Mouse (Mus musculus) adrenal gland, postnatal 10 days (tissue): ENCODE results near the gene Zswim4. TPM values are rescaled to one million over a fixed set of nuclear protein-coding genes. Genes with fewer than 3 reads are reported as not detected.

Experiments used
- DNase-seq: peaks from one replicate; pipeline ENCODE4 v3.0.0; 2021; ENCODE audit warnings: mixed read lengths
- long read RNA-seq, 2 experiments: library from polyadenylated mRNA; stranded (forward); transcript quantifications; one replicate each; pipeline ENCODE4 v2.0.0; 2021
- total RNA-seq, 2 experiments: library from RNA; stranded (reverse); gene quantifications; 2 replicates each; pipeline ENCODE4 v1.2.3; 2021

The Zswim4 gene
- 10 to 100 TPM; 22.7 to 26.3 TPM for total RNA-seq
- long read RNA-seq, experiment 1, partial matches to known transcripts: 13 of 14 reads
- long read RNA-seq, experiment 1, other reads (novel, unspliced or antisense): 1 of 14 reads
- long read RNA-seq, experiment 2, partial matches to known transcripts: 1 of 5 reads
- long read RNA-seq, experiment 2, other reads (novel, unspliced or antisense): 4 of 5 reads

DNA sequence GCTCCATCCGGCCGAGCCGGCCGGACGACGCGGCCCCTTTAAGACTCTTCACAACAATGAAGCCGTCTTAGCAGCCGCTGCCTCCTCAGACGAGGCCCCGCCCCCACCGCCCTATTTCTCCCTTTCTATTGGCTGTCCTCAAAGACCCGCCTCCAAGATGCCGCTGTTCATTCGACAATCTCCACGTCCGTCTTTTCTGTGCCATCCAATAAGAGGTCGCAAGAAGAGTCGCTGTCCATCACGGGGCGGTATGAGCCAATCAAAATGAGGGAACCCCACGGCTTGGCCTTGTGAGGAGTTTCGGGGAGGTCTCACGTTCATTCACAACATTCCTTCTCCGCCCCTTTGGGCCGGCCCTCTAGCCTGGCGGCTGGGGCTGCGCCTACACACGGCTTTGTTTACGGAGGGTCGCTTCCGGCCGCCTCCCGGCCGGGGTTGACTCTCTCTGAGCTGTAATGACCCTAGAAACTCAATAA, at the start of gene Zswim4:
Gene Zswim4, minus strand, starts transcription at position 58 of the 476 bp plus-strand sequence.
- peak; percentile 97 for DNase-seq

DNA sequence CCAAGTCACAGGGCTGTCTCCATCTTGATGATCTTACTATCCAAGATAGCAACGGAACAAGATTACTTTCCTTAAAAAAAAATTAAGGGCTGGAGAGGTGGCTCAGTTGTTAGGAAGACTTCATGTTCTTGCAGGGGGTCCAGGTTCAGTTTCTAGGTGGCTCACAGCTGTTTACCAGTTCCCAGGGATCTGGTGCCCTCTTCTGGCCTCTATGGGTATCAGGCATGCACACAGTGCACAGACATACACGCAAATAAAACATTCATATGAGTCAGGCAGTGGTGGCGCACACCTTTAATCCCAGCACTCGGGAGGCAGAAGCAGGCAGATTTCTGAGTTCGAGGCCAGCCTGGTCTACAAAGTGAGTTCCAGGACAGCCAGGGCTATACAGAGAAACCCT, 48.8 kb upstream of the Zswim4 start:
- DNase-seq: peak; percentile 61

- peak; percentile 16 for DNase-seq
Observed at GRCm38 (mm10) chr8:84284608-84285063, 47.8 kb upstream of the Zswim4 start.

DNA sequence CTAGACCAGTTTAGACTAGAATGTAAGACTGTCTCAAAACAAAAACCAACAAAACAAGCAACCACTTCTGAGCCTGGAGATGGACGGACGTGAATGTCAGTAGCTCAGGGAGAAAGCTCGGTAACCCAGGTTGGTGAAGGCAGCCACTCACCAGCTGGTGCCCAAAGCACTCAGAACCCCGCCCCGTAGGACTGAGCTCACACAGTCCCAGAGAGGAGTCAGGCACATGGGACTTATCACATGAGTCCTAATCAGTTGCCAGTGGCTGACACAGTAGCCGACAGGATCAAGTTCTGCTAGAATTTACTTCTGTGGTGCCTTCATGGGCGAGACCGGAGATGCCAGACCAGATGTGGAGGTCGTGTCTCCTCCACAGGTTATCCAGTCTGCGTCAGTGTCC, 43.9 kb upstream of the Zswim4 start:
- no peak for DNase-seq

GRCm38 (mm10) chr8:84276447-84276846, 39.6 kb upstream of the Zswim4 start:
- no peak for DNase-seq

DNA sequence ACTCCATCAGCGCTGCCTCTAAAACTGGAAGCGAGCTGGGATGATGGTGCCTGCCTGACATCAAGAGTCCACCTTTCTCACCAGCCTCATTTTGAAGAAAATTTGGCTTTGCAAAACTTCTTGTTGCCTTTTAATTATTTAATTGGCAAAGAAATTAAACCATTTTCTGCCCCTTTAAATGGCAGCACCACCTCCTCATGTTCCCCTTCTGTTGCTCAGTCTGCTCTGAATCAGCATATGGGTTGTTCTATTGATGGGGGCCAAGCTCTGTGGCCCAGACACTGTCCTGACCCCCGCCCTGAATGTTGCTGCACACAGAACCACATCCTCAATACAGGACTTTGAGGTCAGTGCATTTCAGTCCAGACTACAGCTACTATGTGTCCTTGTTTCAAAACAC, 37.1 kb upstream of the Zswim4 start:
- no peak for DNase-seq

- DNase-seq: no peak
Observed at GRCm38 (mm10) chr8:84272302-84272701, 35.4 kb upstream of the Zswim4 start.

DNA sequence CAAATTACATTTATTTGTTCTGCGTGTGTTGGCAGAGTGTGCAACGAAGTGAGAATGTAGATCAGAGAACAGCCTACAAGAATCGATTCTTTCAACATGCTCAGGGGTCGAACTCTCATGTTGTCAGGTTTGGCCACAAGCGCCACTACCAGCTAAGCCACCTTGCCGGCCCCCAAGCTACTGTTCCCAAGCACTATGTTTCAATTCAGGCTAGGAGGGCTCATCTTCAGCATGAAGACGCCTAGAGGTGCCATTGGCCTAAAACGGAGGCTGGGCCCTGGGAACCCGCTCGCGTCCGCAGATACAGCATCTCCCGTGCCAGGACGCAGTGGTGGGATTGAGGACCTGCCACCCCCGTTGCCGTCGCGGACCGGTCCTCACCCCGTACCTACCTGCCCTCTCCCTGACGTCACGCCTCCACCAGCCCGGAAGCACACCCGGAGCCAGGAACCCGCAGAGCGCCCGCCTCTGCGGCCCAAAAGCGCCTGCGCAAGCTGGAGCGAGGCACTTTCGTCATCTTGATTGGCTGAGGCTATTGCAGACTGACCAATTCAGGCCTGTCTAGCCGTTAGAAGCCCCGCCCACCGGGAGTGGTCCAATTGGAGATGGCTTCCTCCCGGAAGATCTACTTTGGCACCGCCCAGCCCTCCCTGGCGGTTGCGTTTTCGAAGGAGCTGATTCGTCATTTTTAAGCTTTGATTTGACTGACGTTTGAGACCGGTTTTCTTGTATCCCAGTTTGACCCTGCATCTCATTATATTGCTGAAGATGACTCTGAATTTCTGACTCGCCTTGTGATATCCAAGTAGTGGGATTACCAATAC, 33.3 kb upstream of the Zswim4 start, which contains the start of gene Ccdc130:
Gene Ccdc130, minus strand, starts transcription at position 431 of the 824 bp plus-strand sequence.
- peak; percentile 99 for DNase-seq

GRCm38 (mm10) chr8:84261098-84261497, 24.2 kb upstream of the Zswim4 start:
- DNase-seq: no peak

- peak; percentile 88 for DNase-seq
Observed at GRCm38 (mm10) chr8:84256822-84257610, 20.2 kb upstream of the Zswim4 start, which contains the start of gene Mri1. Gene Mri1, minus strand, starts transcription at chr8:84257326.

- DNase-seq: peak; percentile 20
Observed at GRCm38 (mm10) chr8:84256458-84256821, 19.6 kb upstream of the Zswim4 start.

- no peak for DNase-seq
Observed at GRCm38 (mm10) chr8:84255858-84256257, 19.0 kb upstream of the Zswim4 start.

DNA sequence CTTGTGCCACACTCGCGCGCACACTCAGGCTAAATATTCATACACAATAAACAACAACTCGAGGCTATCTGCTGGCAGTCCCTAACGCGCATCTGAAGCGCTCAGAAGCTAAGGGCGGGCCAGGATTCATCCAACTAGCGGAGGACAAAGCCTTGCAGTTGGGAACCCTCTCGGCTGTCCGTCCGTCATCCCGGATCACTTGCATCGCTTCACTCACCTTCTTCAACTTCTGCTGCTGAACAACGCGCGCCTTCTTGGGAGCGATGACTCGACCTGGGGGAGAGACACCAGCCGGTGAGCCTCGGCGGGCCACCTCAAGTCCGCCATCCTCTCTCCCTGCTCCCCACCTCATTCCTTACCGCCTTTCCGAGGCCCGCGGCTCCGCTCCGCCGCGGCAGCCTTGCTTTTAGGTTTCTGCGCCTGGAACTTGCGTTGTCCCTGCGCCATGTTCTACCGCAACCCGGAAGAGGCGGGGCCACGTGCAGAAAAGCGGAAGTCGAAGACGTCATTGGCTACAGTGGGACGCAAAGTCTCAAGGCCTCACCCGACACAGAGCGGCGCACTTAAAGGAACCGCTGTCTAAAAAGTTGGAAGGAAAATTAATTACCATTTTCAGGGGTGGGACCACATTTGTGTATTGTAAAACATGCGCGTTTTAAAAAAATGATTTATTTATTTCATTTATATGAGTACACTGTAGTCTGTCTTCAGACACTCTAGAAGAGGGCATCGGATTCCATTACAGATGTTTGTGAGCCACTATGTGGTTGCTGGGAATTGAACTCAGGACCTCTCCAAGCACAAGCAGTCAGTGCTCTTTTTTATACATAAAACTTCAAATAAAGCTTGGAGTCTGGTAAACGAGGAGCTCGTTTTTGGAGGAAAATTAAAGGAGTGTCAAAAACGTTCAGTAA, 12.7 kb upstream of the Zswim4 start, which contains the start of gene D8Ertd738e:
Gene D8Ertd738e, minus strand, starts transcription at position 463 of the 914 bp plus-strand sequence.
- peak; percentile 91 for DNase-seq

GRCm38 (mm10) chr8:84241821-84242220, 5.0 kb upstream of the Zswim4 start:
- peak; percentile 35 for DNase-seq

DNA sequence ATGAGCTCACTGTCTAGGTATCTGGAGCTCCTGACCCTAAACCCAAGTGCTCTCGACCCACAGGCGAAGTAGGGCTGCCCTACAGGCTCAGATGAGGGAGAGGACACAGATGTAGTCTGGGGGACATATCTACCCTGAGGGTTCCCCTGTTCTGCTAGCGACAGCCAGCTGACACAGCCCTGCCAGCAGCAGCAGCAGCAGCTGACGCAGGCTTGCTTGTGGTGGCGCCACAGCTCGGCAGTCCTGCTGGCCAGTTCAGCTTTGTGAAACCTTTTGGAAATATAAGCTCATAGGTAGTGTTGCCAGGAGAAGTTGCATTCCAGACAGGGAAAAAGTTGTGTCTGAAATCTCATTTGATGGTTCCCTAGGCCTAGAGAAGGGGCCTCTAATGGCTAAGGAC, 4.3 kb upstream of the Zswim4 start:
- DNase-seq: no peak

DNA sequence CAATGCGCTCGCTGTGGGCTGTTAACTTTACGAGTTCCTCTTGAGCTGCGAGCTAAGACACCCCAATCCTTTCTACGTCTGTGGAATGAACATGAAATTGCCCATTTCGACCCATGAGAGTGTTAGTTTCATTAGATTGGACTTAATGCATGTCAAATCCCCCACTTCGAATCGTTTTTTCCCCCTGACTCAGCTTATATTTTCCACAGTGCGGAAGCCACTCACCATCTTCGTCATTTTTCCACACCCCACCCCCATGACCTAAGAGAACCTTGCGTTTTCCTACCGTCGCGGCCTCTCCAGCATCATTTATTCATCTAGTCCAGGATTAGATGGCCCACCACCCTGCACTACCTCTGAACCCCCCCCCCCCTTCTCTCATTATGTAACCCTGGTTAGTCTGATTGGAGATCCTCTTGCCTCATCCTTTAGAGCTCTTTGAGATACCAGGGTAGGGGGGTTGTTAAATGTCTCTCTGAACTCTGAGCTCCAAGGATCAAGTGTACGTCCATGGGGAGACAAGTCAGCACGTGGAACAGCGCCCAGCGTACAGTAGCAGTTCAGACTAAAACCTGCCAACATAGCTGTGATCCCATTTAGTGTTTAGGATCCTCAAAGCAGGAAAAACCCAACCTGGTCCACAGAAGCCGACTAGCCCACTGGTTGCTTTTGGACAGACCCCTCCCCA, 831 bp upstream of the Zswim4 start:
- no peak for DNase-seq

- DNase-seq: peak; percentile 48
Observed at GRCm38 (mm10) chr8:84236410-84236997, 351 bp downstream of the Zswim4 start.

GRCm38 (mm10) chr8:84235746-84236409, 977 bp downstream of the Zswim4 start:
- peak; percentile 71 for DNase-seq

DNA sequence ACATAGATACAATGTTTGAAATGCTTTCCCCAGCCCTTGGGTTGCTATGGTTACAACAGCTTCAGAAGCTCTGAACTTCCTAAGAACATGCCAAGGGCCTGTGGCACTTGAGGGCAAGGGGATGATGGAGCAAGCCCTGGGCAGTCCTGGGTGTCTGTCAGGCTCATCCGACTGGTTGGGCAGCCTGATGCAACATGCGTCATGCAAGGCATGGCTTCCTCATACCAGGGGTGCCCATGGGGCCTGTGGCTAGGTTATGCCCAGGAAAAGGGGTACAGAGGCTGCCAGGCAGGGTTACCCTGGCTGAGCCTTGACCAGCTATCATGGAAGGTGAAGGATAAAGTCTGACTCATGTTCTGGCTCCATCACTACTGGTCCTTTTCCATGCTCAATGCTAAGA, 3.8 kb downstream of the Zswim4 start:
- DNase-seq: peak; percentile 44

DNA sequence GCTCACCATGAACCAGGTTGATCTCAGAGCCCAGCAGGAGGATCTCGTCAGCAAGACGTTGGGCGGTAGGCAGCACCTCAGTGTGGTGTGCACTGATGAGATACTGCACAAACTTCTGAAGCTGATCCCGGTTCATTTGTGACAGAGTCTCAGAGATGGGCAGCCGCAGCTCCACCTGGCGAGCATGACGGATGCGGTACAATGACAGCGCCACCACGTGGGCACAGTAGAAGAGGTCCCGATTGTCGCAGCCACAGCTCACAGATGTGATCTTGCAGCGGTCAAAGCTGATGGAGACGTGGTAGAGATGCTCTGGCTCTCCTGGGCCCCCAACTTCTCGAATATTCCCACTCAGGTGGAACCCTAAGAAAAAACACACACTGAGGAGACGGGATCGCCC, 6.1 kb downstream of the Zswim4 start:
- no peak for DNase-seq
